Mouse (Mus musculus): Measurements from ENCODE around the gene Mgat5. TPM values are rescaled to one million over a fixed set of nuclear protein-coding genes. Genes with fewer than 3 reads are reported as not detected.

The Mgat5 gene
- polyA plus RNA-seq, 1 experiment from 2014 or later: 5.1 TPM

DNA sequence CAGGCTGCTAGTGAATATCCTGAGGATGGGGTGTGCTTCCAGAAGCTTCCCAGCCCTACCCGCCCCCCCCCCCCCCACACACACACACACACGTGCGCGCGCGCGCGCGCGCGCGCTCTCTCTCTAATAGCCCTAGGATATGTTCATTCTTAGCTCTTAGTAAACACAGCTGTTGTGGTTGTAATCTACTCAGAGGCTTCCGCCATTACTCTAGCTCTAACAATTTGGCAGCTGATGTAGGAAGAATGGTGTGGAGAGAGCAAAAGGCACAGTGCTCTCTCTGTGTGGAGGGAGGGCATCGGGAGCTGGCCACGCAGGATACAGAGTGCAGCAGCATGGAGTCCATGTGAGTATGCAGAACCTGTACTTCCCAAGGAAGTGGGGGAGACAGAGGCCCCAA, 216.0 kb downstream of the Mgat5 start:
- DNase-seq (ENCODE audit: low spot score) (peak; percentile 62), ATAC-seq (ENCODE audit: low read depth) (0 out of 2 replicates have a peak, but pooled peaks have one; percentile 19)
- Histone ChIP-seq H3K4me2 (ENCODE audit: low read depth, low read length) (no peak overlapping the region), H3K9me3 (ENCODE audit: control insufficient read depth, low read length) (no peaks in the 10 kb centered on the region), H3K27me3 (replicated peaks; ENCODE audit: control insufficient read depth, insufficient read depth, low read length) (no peaks in the 10 kb centered on the region), H3K36me3 (ENCODE audit: control insufficient read depth, insufficient read depth, low read length) (peaks cover 7% of the 10 kb centered on the region; the same call in 1 of the 2 replicates), H3K4me3 (ENCODE audit: low read depth, low read length) (no peak overlapping the region), H3K27ac (replicated peaks; ENCODE audit: low read depth, low read length) (no peak overlapping the region), H3K9ac (ENCODE audit: low read depth, low read length) (no peak overlapping the region), H3K4me1 (ENCODE audit: control insufficient read depth, insufficient read depth, low read length) (peaks cover 15% of the 10 kb centered on the region)
- WGBS: 67% methylated on average over 14 of the region's 15 CpGs

DNA sequence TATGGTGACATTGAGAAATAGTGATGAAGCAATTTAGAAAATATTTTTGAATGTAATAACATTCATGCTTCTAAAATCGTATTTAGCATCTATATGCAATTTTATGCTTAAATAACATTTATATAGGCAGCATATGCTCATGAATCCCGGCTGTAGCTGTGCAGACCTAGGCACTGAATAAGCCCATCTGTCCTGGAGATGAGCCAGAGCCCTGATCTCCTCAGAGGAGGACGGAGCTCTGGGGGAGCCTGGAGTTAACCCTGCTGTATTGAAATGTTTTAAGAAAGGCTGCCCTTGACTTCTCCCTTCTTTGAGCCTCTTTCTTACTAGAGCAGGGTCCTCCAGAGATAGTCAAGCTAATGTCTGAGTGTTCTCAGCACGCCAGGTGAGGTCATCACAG, 217.8 kb downstream of the Mgat5 start:
- no peak overlapping the region for H3K9ac ChIP-seq (ENCODE audit: low read depth, low read length)
- peaks cover 15% of the 10 kb centered on the region for H3K4me1 ChIP-seq (ENCODE audit: control insufficient read depth, insufficient read depth, low read length)
- H3K4me3 ChIP-seq (ENCODE audit: low read depth, low read length): no peak overlapping the region
- no peak overlapping the region for H3K4me2 ChIP-seq (ENCODE audit: low read depth, low read length)
- H3K36me3 ChIP-seq (ENCODE audit: control insufficient read depth, insufficient read depth, low read length): peaks cover 3% of the 10 kb centered on the region; the same call in 1 of the 2 replicates
- no peaks in the 10 kb centered on the region for H3K9me3 ChIP-seq (ENCODE audit: control insufficient read depth, low read length)
- H3K27me3 ChIP-seq (replicated peaks; ENCODE audit: control insufficient read depth, insufficient read depth, low read length): no peaks in the 10 kb centered on the region
- ATAC-seq (ENCODE audit: low read depth) (no peak), DNase-seq (ENCODE audit: low spot score) (peak; percentile 71)
- WGBS: 46% methylated on average over 4 of the region's 4 CpGs
- H3K27ac ChIP-seq (replicated peaks; ENCODE audit: low read depth, low read length): no peak overlapping the region

DNA sequence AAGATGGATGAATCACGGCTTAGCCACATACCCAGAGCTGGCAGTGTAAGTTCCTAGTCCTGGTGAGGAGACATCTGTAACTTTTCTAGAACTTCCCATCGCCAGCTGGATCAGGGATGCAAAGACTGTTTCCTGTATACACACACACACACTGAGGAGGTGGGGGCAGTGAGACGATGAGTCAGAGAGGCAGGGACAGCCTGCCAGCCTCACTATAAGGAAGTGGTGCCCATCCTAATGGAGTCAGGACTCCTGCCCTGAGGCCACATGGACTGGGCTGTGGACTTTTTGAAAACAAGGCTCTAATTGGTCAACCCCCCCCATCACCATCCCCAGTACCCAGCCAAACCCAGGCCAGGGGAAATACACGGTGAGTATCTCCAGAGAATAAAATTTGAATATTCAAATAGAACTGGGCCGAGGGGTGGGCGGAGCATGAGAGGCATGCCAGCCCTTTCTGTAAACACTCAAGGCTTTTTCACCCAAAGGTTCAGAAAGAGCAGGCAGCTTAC, 220.3 kb downstream of the Mgat5 start:
- no peak overlapping the region for H3K4me2 ChIP-seq (ENCODE audit: low read depth, low read length)
- 33% methylated on average over 6 of the region's 6 CpGs for WGBS
- H3K27me3 ChIP-seq (replicated peaks; ENCODE audit: control insufficient read depth, insufficient read depth, low read length): no peaks in the 10 kb centered on the region
- no peak overlapping the region for H3K4me3 ChIP-seq (ENCODE audit: low read depth, low read length)
- no peaks in the 10 kb centered on the region for H3K9me3 ChIP-seq (ENCODE audit: control insufficient read depth, low read length)
- peak; percentile 56; the same call in 1 of the 2 replicates for ATAC-seq (ENCODE audit: low read depth)
- DNase-seq (ENCODE audit: low spot score): peak; percentile 61
- no peak overlapping the region for H3K9ac ChIP-seq (ENCODE audit: low read depth, low read length)
- H3K4me1 ChIP-seq (ENCODE audit: control insufficient read depth, insufficient read depth, low read length): peaks cover 15% of the 10 kb centered on the region
- peak overlapping the region; percentile 44 for H3K27ac ChIP-seq (replicated peaks; ENCODE audit: low read depth, low read length)
- H3K36me3 ChIP-seq (ENCODE audit: control insufficient read depth, insufficient read depth, low read length): no peaks in the 10 kb centered on the region

DNA sequence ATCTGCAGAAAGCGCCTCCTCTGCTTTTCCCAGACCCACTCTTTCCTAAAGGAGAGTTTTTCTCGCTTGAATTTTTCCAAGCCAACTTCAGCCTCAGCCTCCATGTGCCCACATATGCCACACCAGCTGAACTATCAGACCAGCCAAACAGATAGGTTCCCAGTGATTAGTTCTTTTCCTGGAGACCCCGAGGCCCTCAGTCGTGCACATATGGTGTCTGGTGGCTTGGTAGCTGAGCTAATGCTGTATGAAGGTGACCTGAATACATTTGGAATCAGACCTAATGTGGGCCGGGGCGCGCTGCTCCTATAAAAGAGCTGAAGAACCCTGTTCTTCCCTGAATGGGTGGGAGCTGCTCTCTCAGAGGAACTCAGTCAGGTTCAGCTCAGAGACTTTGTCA, 225.5 kb downstream of the Mgat5 start:
- Histone ChIP-seq H3K27ac (replicated peaks; ENCODE audit: low read depth, low read length) (no peak overlapping the region), H3K4me2 (ENCODE audit: low read depth, low read length) (no peak overlapping the region), H3K9ac (ENCODE audit: low read depth, low read length) (no peak overlapping the region), H3K9me3 (ENCODE audit: control insufficient read depth, low read length) (no peaks in the 10 kb centered on the region), H3K4me3 (ENCODE audit: low read depth, low read length) (no peak overlapping the region), H3K27me3 (replicated peaks; ENCODE audit: control insufficient read depth, insufficient read depth, low read length) (no peaks in the 10 kb centered on the region), H3K36me3 (ENCODE audit: control insufficient read depth, insufficient read depth, low read length) (no peaks in the 10 kb centered on the region), H3K4me1 (ENCODE audit: control insufficient read depth, insufficient read depth, low read length) (peaks cover 15% of the 10 kb centered on the region)
- ATAC-seq (ENCODE audit: low read depth) (no peak), DNase-seq (ENCODE audit: low spot score) (no peak)
- WGBS: 78% methylated on average over 7 of the region's 7 CpGs

DNA sequence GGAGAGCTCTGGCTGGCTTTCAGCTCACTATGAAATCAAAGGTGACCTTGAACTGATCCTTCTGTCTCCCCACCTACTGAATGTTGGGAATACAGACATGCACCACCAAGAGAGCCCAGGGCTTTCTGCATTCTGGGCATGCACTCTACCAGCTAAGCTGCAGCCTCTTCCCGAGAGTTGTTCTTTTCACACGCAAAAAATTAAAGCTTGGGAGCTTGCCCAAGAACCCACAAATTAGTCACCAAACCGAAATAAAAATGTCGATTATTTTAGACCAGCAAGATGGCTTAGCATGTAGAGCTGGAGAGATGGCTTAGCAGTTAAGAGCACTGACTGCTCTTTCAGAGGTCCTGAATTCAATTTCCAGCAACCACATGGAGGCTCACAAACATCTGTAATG, 230.0 kb downstream of the Mgat5 start:
- no peaks in the 10 kb centered on the region for H3K9me3 ChIP-seq (ENCODE audit: control insufficient read depth, low read length)
- no peak overlapping the region for H3K9ac ChIP-seq (ENCODE audit: low read depth, low read length)
- peaks cover 17% of the 10 kb centered on the region for H3K4me1 ChIP-seq (ENCODE audit: control insufficient read depth, insufficient read depth, low read length)
- no peaks in the 10 kb centered on the region for H3K27me3 ChIP-seq (replicated peaks; ENCODE audit: control insufficient read depth, insufficient read depth, low read length)
- no peak for ATAC-seq (ENCODE audit: low read depth)
- no peak for DNase-seq (ENCODE audit: low spot score)
- H3K36me3 ChIP-seq (ENCODE audit: control insufficient read depth, insufficient read depth, low read length): no peaks in the 10 kb centered on the region
- 87% methylated on average over 4 of the region's 4 CpGs for WGBS
- no peak overlapping the region for H3K27ac ChIP-seq (replicated peaks; ENCODE audit: low read depth, low read length)
- H3K4me2 ChIP-seq (ENCODE audit: low read depth, low read length): no peak overlapping the region
- no peak overlapping the region for H3K4me3 ChIP-seq (ENCODE audit: low read depth, low read length)

DNA sequence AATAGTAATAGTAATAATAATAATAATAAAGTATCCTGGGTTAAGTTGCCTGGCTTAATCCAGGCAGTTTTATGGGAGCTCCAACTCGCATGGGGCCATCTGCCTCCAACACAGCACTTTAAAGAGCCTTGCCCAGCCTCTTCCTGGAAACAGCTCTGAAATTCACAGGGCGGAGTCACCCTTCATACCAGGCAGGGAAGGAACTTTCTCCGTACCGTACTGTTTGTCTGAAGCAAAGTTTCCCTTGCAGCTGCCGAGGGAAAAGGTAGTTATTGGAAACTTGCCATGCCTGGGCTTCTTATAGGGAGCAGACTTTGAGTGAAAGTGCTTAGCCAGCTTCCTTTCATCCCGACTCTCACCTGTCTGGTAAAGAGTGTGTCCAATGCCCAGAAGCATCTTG, 232.3 kb downstream of the Mgat5 start:
- Histone ChIP-seq H3K27me3 (replicated peaks; ENCODE audit: control insufficient read depth, insufficient read depth, low read length) (no peaks in the 10 kb centered on the region), H3K27ac (replicated peaks; ENCODE audit: low read depth, low read length) (no peak overlapping the region), H3K4me1 (ENCODE audit: control insufficient read depth, insufficient read depth, low read length) (peaks cover 24% of the 10 kb centered on the region), H3K4me3 (ENCODE audit: low read depth, low read length) (no peak overlapping the region), H3K36me3 (ENCODE audit: control insufficient read depth, insufficient read depth, low read length) (no peaks in the 10 kb centered on the region), H3K9ac (ENCODE audit: low read depth, low read length) (no peak overlapping the region), H3K9me3 (ENCODE audit: control insufficient read depth, low read length) (no peaks in the 10 kb centered on the region), H3K4me2 (ENCODE audit: low read depth, low read length) (no peak overlapping the region)
- 42% methylated on average over 6 of the region's 6 CpGs for WGBS
- ATAC-seq (ENCODE audit: low read depth) (no peak; the same call in 1 of the 2 replicates), DNase-seq (ENCODE audit: low spot score) (peak; percentile 42)

DNA sequence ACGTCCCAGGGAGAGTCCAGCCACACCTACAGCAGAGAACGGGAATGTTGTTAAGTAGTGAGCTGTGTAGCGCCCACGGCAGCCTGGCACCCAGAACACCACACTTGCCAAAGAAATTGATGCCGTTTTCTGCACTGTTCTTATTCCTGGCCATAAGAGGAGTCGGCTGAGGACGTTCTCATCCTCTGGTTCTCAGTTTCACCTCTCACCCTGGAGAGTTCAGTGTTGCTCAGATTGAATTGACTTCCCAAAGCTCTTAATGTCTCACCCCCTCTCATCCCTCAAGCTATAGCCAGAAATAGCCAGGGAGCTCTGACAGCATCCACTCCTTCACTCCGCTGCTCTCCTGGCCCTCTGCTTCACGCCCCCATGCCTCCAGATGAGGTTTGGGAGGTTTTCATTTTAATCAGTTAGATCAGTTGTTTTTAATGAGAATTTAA, 234.7 kb downstream of the Mgat5 start:
- Histone ChIP-seq H3K36me3 (ENCODE audit: control insufficient read depth, insufficient read depth, low read length) (no peaks in the 10 kb centered on the region), H3K27me3 (replicated peaks; ENCODE audit: control insufficient read depth, insufficient read depth, low read length) (no peaks in the 10 kb centered on the region), H3K9me3 (ENCODE audit: control insufficient read depth, low read length) (no peaks in the 10 kb centered on the region), H3K4me1 (ENCODE audit: control insufficient read depth, insufficient read depth, low read length) (peaks cover 34% of the 10 kb centered on the region), H3K27ac (replicated peaks; ENCODE audit: low read depth, low read length) (no peak overlapping the region), H3K4me3 (ENCODE audit: low read depth, low read length) (no peak overlapping the region), H3K4me2 (ENCODE audit: low read depth, low read length) (no peak overlapping the region), H3K9ac (ENCODE audit: low read depth, low read length) (no peak overlapping the region)
- no peak for ATAC-seq (ENCODE audit: low read depth)
- WGBS: 77% methylated on average over 9 of the region's 9 CpGs
- DNase-seq (ENCODE audit: low spot score): no peak

DNA sequence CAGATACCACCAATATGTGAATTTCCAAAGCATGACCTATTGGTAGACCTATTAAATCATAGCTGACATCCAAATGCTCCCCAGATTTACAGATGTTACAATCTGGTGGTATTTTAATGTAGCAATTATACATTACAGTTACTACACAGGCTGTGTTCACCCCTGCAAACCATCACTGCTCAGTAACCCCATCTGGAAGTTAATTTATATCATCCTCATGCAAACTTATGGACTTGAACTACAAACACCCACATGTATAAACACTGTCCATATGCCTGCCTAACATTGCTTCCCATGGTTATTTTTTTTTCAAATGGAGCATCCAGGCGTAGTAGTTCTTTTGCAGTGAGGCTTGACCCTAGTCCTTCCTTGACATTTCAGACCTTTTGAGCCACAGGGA, 236.2 kb downstream of the Mgat5 start:
- DNase-seq (ENCODE audit: low spot score) (peak; percentile 34), ATAC-seq (ENCODE audit: low read depth) (no peak)
- 69% methylated on average over 1 of the region's 1 CpGs for WGBS
- Histone ChIP-seq H3K9me3 (ENCODE audit: control insufficient read depth, low read length) (no peaks in the 10 kb centered on the region), H3K4me2 (ENCODE audit: low read depth, low read length) (no peak overlapping the region), H3K36me3 (ENCODE audit: control insufficient read depth, insufficient read depth, low read length) (0 out of 2 replicates have a peak, but pooled peaks cover 4% of the 10 kb centered on the region), H3K9ac (ENCODE audit: low read depth, low read length) (no peak overlapping the region), H3K27ac (replicated peaks; ENCODE audit: low read depth, low read length) (no peak overlapping the region), H3K4me1 (ENCODE audit: control insufficient read depth, insufficient read depth, low read length) (peaks cover 41% of the 10 kb centered on the region), H3K4me3 (ENCODE audit: low read depth, low read length) (no peak overlapping the region), H3K27me3 (replicated peaks; ENCODE audit: control insufficient read depth, insufficient read depth, low read length) (no peaks in the 10 kb centered on the region)

DNA sequence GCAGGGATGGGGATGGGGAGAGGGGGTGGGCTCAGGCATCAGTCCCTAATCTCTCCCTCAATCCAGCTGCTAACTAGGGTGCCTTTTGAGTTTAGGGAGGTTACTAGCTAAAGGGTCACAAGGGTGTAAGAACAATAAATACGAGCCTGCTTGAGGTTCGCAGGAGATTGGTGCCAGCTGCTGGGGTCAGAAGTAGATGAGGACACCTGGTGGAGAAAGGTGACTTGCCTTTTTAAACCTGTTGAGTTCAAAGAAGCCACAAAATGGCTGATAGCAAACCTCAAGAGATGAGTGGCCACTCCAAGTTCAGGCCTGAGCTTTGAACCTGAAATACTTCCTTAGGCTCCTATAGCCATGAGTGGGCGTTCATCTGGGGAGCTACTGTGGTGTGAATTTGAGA, 236.9 kb downstream of the Mgat5 start:
- no peaks in the 10 kb centered on the region for H3K27me3 ChIP-seq (replicated peaks; ENCODE audit: control insufficient read depth, insufficient read depth, low read length)
- H3K9me3 ChIP-seq (ENCODE audit: control insufficient read depth, low read length): no peaks in the 10 kb centered on the region
- H3K9ac ChIP-seq (ENCODE audit: low read depth, low read length): no peak overlapping the region
- H3K4me1 ChIP-seq (ENCODE audit: control insufficient read depth, insufficient read depth, low read length): peaks cover 41% of the 10 kb centered on the region
- no peak overlapping the region for H3K4me2 ChIP-seq (ENCODE audit: low read depth, low read length)
- ATAC-seq (ENCODE audit: low read depth) (no peak), DNase-seq (ENCODE audit: low spot score) (no peak)
- no peak overlapping the region for H3K4me3 ChIP-seq (ENCODE audit: low read depth, low read length)
- H3K27ac ChIP-seq (replicated peaks; ENCODE audit: low read depth, low read length): no peak overlapping the region
- H3K36me3 ChIP-seq (ENCODE audit: control insufficient read depth, insufficient read depth, low read length): 0 out of 2 replicates have a peak, but pooled peaks cover 9% of the 10 kb centered on the region
- WGBS: 60% methylated on average over 3 of the region's 3 CpGs
